In the genomic region with DNA sequence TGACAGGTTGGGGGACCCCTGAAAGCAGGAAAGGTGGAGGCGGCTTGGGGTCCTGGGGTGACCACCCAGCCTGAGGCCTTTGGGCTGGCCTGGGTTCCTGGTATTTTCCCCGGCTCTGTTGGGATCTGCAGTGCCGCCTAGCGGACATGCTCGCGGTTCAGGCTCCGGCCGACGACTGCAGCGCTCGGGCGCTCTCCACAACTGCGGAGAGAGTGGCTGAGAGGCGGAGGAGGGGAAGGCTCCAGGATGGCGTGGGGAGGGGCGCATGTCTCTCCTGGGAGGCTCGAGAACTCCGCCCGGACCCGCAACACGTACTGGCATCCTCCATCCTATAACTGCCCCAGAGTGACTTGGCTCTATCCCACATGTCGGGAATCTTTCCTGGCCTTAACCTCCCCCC, we compare ENCODE assay signal across 9 mouse cellular contexts. TPM values are rescaled to one million over a fixed set of nuclear protein-coding genes. Genes with fewer than 3 reads are reported as not detected.
A peak's percentile ranks its signal among the peaks of the same experiment; 100 is the strongest.
DNase-seq lines count a peak whose midpoint lies in the region; ATAC-seq and TF ChIP-seq lines count a peak whose summit lies in the region.
"Had no signal": no experiment of that assay in that cellular context is flagged by ENCODE, and none has a peak within 500 bp of the region (broad histone marks: within the 10 kb centered on the region; RNA-seq: fewer than 3 reads in every experiment).

No protein-coding gene starts in this region.

- H3K27ac ChIP-seq in forebrain, embryonic 12.5 days, result no peak overlapping the region
- H3K27ac ChIP-seq in lung, embryonic 14.5 days (ENCODE audit: low read depth), result peak overlapping the region; percentile 95
- H3K27ac ChIP-seq in olfactory bulb, adult 2 months (ENCODE audit: insufficient read depth, low read depth, low read length), result no peak overlapping the region

- TF ChIP-seq CTCF in lung, embryonic 14.5 days (IDR thresholded peaks at IDR 0.05; ENCODE audit: low read depth), result peak; percentile 94
- TF ChIP-seq CTCF in olfactory bulb, adult 2 months (IDR thresholded peaks at IDR 0.05; ENCODE audit: insufficient read depth, low read depth, low read length), result peak; percentile 68

- H3K9me3 ChIP-seq in forebrain, embryonic 12.5 days, result no peaks in the 10 kb centered on the region
- H3K9me3 ChIP-seq in lung, embryonic 14.5 days (ENCODE audit: low read depth, low read length), result no peaks in the 10 kb centered on the region

- H3K4me3 ChIP-seq in forebrain, embryonic 12.5 days (replicated peaks), result 0 out of 2 replicates have a peak overlapping the region, but pooled peaks have one; percentile 11
- peak overlapping the region; percentile 55; the same call in 1 of the 2 replicates for H3K4me3 ChIP-seq in lung, embryonic 14.5 days (ENCODE audit: low read depth, low read length)
- no peak overlapping the region for H3K4me3 ChIP-seq in olfactory bulb, adult 2 months (ENCODE audit: insufficient read depth, low read depth, low read length)

- peak overlapping the region; percentile 52 for H3K4me2 ChIP-seq in forebrain, embryonic 12.5 days
- H3K4me2 ChIP-seq in lung, embryonic 14.5 days, result peak overlapping the region; percentile 87

- TF ChIP-seq POLR2A in olfactory bulb, adult 2 months (IDR thresholded peaks at IDR 0.05; ENCODE audit: insufficient read depth, low read depth, low read length), result no peak

- peak; percentile 78 for ATAC-seq in forebrain, embryonic 12.5 days (ENCODE audit: low FRiP score)
- ATAC-seq in lung, embryonic 14.5 days (ENCODE audit: insufficient read depth), result peak; percentile 86
- ATAC-seq: Patski had no signal

- DNase-seq in 3134 (ENCODE audit: extremely low read depth, insufficient read length, low spot score), result peak; percentile 86
- peak; percentile 55 to 71 for DNase-seq in adrenal gland, postnatal 4 days (ENCODE audit: low spot score in 2 of 2)
- peak; percentile 83 to 87 for DNase-seq in heart, postnatal 10 days
- DNase-seq in kidney, postnatal 36 days, result peak; percentile 86 to 95
- DNase-seq in lung, embryonic 14.5 days, result peak; percentile 97
- peak; percentile 66 for DNase-seq in urinary bladder, adult 2 months (ENCODE audit: low spot score)

- peaks cover 73% of the 10 kb centered on the region for H3K27me3 ChIP-seq in forebrain, embryonic 12.5 days
- no peaks in the 10 kb centered on the region for H3K27me3 ChIP-seq in lung, embryonic 14.5 days (ENCODE audit: insufficient read depth, low read length)
- H3K27me3 ChIP-seq: Patski had no signal

- H3K36me3 ChIP-seq in forebrain, embryonic 12.5 days (replicated peaks), result no peaks in the 10 kb centered on the region
- peaks cover 41% of the 10 kb centered on the region for H3K36me3 ChIP-seq in lung, embryonic 14.5 days (ENCODE audit: insufficient read depth)

- intact Hi-C loops in heart, postnatal 10 days (cut with DNase I), result loop anchor here (1.0 to 10.0 kb wide), 2 partner anchors 78 to 833 kb away; no protein-coding TSS in a partner anchor

- H3K4me1 ChIP-seq in forebrain, embryonic 12.5 days, result peaks cover 38% of the 10 kb centered on the region
- H3K4me1 ChIP-seq in lung, embryonic 14.5 days (ENCODE audit: insufficient read depth), result peaks cover 5% of the 10 kb centered on the region; the same call in 1 of the 2 replicates
- H3K4me1 ChIP-seq in olfactory bulb, adult 2 months (ENCODE audit: control insufficient read depth, insufficient read depth, low read length), result peaks cover 7% of the 10 kb centered on the region

- H3K9ac ChIP-seq in forebrain, embryonic 12.5 days, result no peak overlapping the region
- 0 out of 2 replicates have a peak overlapping the region, but pooled peaks have one; percentile 82 for H3K9ac ChIP-seq in lung, embryonic 14.5 days

- 3% methylated on average over 22 of the region's 22 CpGs for WGBS in forebrain, embryonic 12.5 days
- WGBS in lung, embryonic 14.5 days, result 2% methylated on average over 22 of the region's 22 CpGs
- WGBS in olfactory bulb, adult 2 months, result 1% methylated on average over 22 of the region's 22 CpGs

RNA-seq across cellular contexts. Expression of gene Zfp503, which starts 7.9 kb away (rescaled TPM):
- total RNA-seq in adrenal gland, postnatal 4 days (2021), result 10 to 100 TPM; 41.7 to 57.4 TPM
- 10.9 and 13.8 TPM in 2 replicates for polyA plus RNA-seq in forebrain, embryonic 12.5 days (2016; fragmentation: Nextera tagmentation; extraction: Ambion mirVana)
- 1 to 10 TPM; 2.4 to 3.3 TPM for total RNA-seq in heart, postnatal 10 days (2021)
- polyA plus RNA-seq in lung, embryonic 14.5 days (2014; fragmentation: Nextera tagmentation; extraction: Ambion mirVana), result 20.4 and 22.0 TPM in 2 replicates
- not detected in 2 replicates for polyA plus RNA-seq in olfactory bulb, adult 2 months (2012; ENCODE audit: insufficient read depth, insufficient read length, low replicate concordance, missing spikeins)
- polyA plus RNA-seq in urinary bladder, adult 2 months (2012; rRNA removed), result 14.3 and 26.0 TPM in 2 replicates

RNA-seq across cellular contexts. Expression of gene Lrmda, which starts 38.0 kb away (rescaled TPM):
- total RNA-seq in adrenal gland, postnatal 4 days (2021), result 1 to 10 TPM; 3.7 to 3.9 TPM
- 0.22 TPM in 1 of 2 replicates, not detected in the other for polyA plus RNA-seq in forebrain, embryonic 12.5 days (2016; fragmentation: Nextera tagmentation; extraction: Ambion mirVana)
- 1 to 10 TPM; 1.1 to 2.1 TPM for total RNA-seq in heart, postnatal 10 days (2021)
- 0.35 and 1.1 TPM in 2 replicates for polyA plus RNA-seq in lung, embryonic 14.5 days (2014; fragmentation: Nextera tagmentation; extraction: Ambion mirVana)
- not detected in 2 replicates for polyA plus RNA-seq in olfactory bulb, adult 2 months (2012; ENCODE audit: insufficient read depth, insufficient read length, low replicate concordance, missing spikeins)
- polyA plus RNA-seq in urinary bladder, adult 2 months (2012; rRNA removed), result 0.74 and 1.3 TPM in 2 replicates

Comparison
In these comparisons a context has a peak if more than half of its experiments do, and no peak if none do; other contexts are left out.
1. RNA of gene Zfp503, which starts 7.9 kb away (polyA plus RNA-seq): 20.4 to 22.0 TPM in lung, embryonic 14.5 days, 14.3 to 26.0 TPM in urinary bladder, adult 2 months and 10.9 to 13.8 TPM in forebrain, embryonic 12.5 days; not detected in olfactory bulb, adult 2 months; every median in the first group is over 10 times any median in the second.
2. Peak in every context shown above with its lines, with median percentiles within 50 percentile points of each other: DNase-seq.